ENCODE assay signal across 26 mouse cellular contexts in genomic region chr6:71338941-71339340, GRCm38 (mm10). TPM values are rescaled to one million over a fixed set of nuclear protein-coding genes. Genes with fewer than 3 reads are reported as not detected.
"Had no signal": no experiment of that assay in that cellular context is flagged by ENCODE, and none has a peak within 500 bp of the region (broad histone marks: within the 10 kb centered on the region; RNA-seq: fewer than 3 reads in every experiment).

No protein-coding gene starts in this region.

- H3K27me3 ChIP-seq: liver, embryonic 13.5 days; stomach, embryonic 15.5 days had no signal

- H3K27ac ChIP-seq: kidney, postnatal 0 days; left cerebral cortex, adult 2 months; liver, embryonic 13.5 days; stomach, embryonic 15.5 days had no signal

- H3K4me3 ChIP-seq: left cerebral cortex, adult 2 months; liver, embryonic 13.5 days; stomach, embryonic 15.5 days had no signal

- H3K4me1 ChIP-seq: liver, embryonic 13.5 days; stomach, embryonic 15.5 days had no signal

- DNase-seq: kidney, adult 2 months; kidney, postnatal 25 days; layer of hippocampus, postnatal 36 days; liver, embryonic 13.5 days; lung, adult 2 months; lung, postnatal 14 days; lung, postnatal 4 days; midbrain, embryonic 14.5 days had no signal

- H3K9ac ChIP-seq: liver, embryonic 13.5 days; stomach, embryonic 15.5 days had no signal

- H3K36me3 ChIP-seq: liver, embryonic 13.5 days; stomach, embryonic 15.5 days had no signal

RNA-seq across cellular contexts. Expression of gene Cd8b1, which starts 16.4 kb away (rescaled TPM):
- total RNA-seq: layer of hippocampus, adult 8-10 months; layer of hippocampus, postnatal 10 days; layer of hippocampus, postnatal 36 days; left cerebral cortex, adult 2 months; left cerebral cortex, postnatal 10 days; left cerebral cortex, postnatal 36 days; megakaryocyte progenitor cell, adult 5-6 weeks; megakaryocyte-erythroid progenitor cell, adult 5-6 weeks; midbrain, postnatal 0 days had no signal
- polyA plus RNA-seq: intestine, embryonic 16.5 days; kidney, embryonic 14.5 days; limb, embryonic 14.5 days; liver, embryonic 13.5 days; midbrain, embryonic 11.5 days; midbrain, embryonic 14.5 days; midbrain, postnatal 0 days; neural tube, embryonic 11.5 days; neural tube, embryonic 14.5 days had no signal

RNA-seq across cellular contexts. Expression of gene Smyd1, which starts 16.9 kb away (rescaled TPM):
- total RNA-seq: megakaryocyte progenitor cell, adult 5-6 weeks; megakaryocyte-erythroid progenitor cell, adult 5-6 weeks had no signal

RNA-seq across cellular contexts. Expression of gene Cd8a, which starts 34.3 kb away (rescaled TPM):
- total RNA-seq: layer of hippocampus, adult 8-10 months; layer of hippocampus, postnatal 10 days; layer of hippocampus, postnatal 36 days; left cerebral cortex, adult 2 months; left cerebral cortex, postnatal 36 days; megakaryocyte progenitor cell, adult 5-6 weeks; megakaryocyte-erythroid progenitor cell, adult 5-6 weeks; midbrain, postnatal 0 days had no signal
- polyA plus RNA-seq: intestine, embryonic 16.5 days; kidney, embryonic 14.5 days; limb, embryonic 11.5 days; liver, embryonic 13.5 days; liver, embryonic 16.5 days; midbrain, embryonic 11.5 days; midbrain, embryonic 14.5 days; midbrain, postnatal 0 days; neural tube, embryonic 11.5 days; neural tube, embryonic 14.5 days had no signal
